ENCODE assay signal across 12 mouse cellular contexts in the genomic region with DNA sequence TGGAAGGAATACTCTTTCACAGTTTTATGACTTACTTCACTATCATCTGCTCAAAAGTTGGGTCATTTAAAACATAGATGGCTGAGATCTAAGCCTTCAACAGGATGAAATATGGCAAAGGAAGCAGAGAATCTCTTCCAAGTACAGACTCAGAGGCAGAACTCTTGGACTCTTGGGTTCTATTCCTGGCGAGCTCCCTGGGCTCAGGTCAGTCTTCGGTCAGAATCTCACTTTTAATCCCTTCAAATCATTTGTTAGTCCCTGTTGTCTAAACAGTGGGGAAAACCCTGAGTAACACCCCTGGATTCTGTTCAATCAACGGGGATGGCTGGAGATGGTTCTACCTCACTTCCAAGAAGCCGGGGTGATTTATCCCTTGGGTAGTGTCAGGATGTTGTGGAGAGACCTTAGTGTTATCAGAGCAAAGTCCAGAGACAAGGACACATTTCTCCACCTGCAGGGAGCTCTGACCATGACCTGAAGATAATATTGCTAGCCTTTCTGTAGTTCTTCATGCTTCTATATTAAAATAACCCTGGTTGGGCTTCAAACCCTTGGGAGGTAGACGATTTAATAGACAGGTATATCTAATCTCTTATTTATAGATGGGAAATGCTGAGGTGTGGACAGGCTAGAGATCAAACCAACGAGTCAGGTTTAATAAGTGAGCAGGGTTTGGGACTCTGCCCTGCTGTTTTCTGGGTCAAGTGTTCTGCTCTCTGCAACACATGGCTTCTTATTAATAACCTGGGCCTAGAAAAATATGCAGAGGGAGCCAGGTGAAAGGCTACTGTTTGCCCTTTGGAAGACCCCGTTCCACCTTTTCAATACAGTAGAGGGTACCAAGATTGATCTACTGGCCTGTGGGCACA.
DNase-seq lines count a peak whose midpoint lies in the region; ATAC-seq lines count a peak whose summit lies in the region.
"Had no signal": no experiment of that assay in that cellular context is flagged by ENCODE, and none has a peak within 500 bp of the region (broad histone marks: within the 10 kb centered on the region; RNA-seq: fewer than 3 reads in every experiment).

No protein-coding gene starts in this region.

- no peaks in the 10 kb centered on the region for H3K27me3 ChIP-seq in heart, embryonic 15.5 days
- no peaks in the 10 kb centered on the region for H3K27me3 ChIP-seq in intestine, embryonic 15.5 days (replicated peaks)

- H3K36me3 ChIP-seq in heart, embryonic 15.5 days = peaks cover 13% of the 10 kb centered on the region; the same call in 1 of the 2 replicates
- H3K36me3 ChIP-seq in intestine, embryonic 15.5 days = 0 out of 2 replicates have a peak, but pooled peaks cover 5% of the 10 kb centered on the region

- H3K4me3 ChIP-seq in heart, embryonic 15.5 days = no peak overlapping the region
- no peak overlapping the region for H3K4me3 ChIP-seq in intestine, embryonic 15.5 days (replicated peaks)
- H3K4me3 ChIP-seq: midbrain, embryonic 10.5 days had no signal

- no peak for ATAC-seq in heart, embryonic 15.5 days (replicated peaks; ENCODE audit: insufficient number of reproducible peaks, insufficient read depth, low FRiP score, low read depth)
- ATAC-seq in intestine, embryonic 15.5 days = no peak
- ATAC-seq: inflammation-experienced regulatory T-cells, adult 6 months had no signal

- H3K4me1 ChIP-seq in heart, embryonic 15.5 days (replicated peaks) = peaks cover 29% of the 10 kb centered on the region
- H3K4me1 ChIP-seq in intestine, embryonic 15.5 days (replicated peaks) = peaks cover 40% of the 10 kb centered on the region
- H3K4me1 ChIP-seq: midbrain, embryonic 10.5 days had no signal

- no peak overlapping the region for H3K4me2 ChIP-seq in heart, embryonic 15.5 days
- H3K4me2 ChIP-seq in intestine, embryonic 15.5 days (replicated peaks) = no peak overlapping the region

- H3K27ac ChIP-seq in heart, embryonic 15.5 days = peak overlapping the region; percentile 57; the same call in 1 of the 2 replicates
- H3K27ac ChIP-seq in intestine, embryonic 15.5 days = peak overlapping the region; percentile 51
- H3K27ac ChIP-seq: liver, embryonic 14.5 days; midbrain, embryonic 10.5 days had no signal

- intact Hi-C loops in heart, postnatal 14 days (cut with DNase I) = no loop called here

- H3K9ac ChIP-seq in heart, embryonic 15.5 days = no peak overlapping the region
- H3K9ac ChIP-seq in intestine, embryonic 15.5 days = no peak overlapping the region
- H3K9ac ChIP-seq: liver, embryonic 14.5 days had no signal

- H3K9me3 ChIP-seq in heart, embryonic 15.5 days (replicated peaks) = no peaks in the 10 kb centered on the region
- H3K9me3 ChIP-seq in intestine, embryonic 15.5 days = no peaks in the 10 kb centered on the region
- H3K9me3 ChIP-seq: midbrain, embryonic 10.5 days had no signal

- no peak for DNase-seq in heart, postnatal 14 days
- peak; percentile 20 for DNase-seq in Muller cell, postnatal 12 days (ENCODE audit: inconsistent ontology term)
- DNase-seq in kidney, postnatal 10 days = peak; percentile 47
- no peak for DNase-seq in right cerebral cortex, postnatal 14 days
- no peak for DNase-seq in right cerebral cortex, postnatal 25 days
- DNase-seq in layer of hippocampus, postnatal 25 days (ENCODE audit: extremely low spot score in 1 of 2, low spot score in 1 of 2) = no peak
- DNase-seq: adrenal gland, adult 8-10 months had no signal

- WGBS in heart, embryonic 15.5 days = 72% methylated on average over 7 of the region's 7 CpGs
- 47% methylated on average over 7 of the region's 7 CpGs for WGBS in intestine, embryonic 15.5 days

Comparison
In these comparisons a context has a peak if more than half of its experiments do, and no peak if none do; other contexts are left out.
1. DNase-seq: peak in Muller cell, postnatal 12 days (single experiment) and kidney, postnatal 10 days (single experiment); none in heart, postnatal 14 days (0 of 2), right cerebral cortex, postnatal 14 days (single experiment), right cerebral cortex, postnatal 25 days (single experiment) and layer of hippocampus, postnatal 25 days (0 of 2).